Mouse (Mus musculus): ENCODE data around the gene Syngr2.

The Syngr2 gene

GRCm38 (mm10) chr11:117809407-117810311 is at the start of gene Syngr2, which contains the start of gene Gm20708:
Syngr2 (plus strand) TSS chr11:117809668.
Gm20708 (plus strand) TSS chr11:117809668.
- peak; percentile 84 for DNase-seq (ENCODE audit: low spot score)

- DNase-seq (ENCODE audit: low spot score), result no peak
These were observed 48.9 kb upstream of the Syngr2 start for GRCm38 (mm10) chr11:117760374-117761119.

- DNase-seq (ENCODE audit: low spot score), result no peak
These were observed 47.7 kb upstream of the Syngr2 start for GRCm38 (mm10) chr11:117761801-117762200.

- no peak for DNase-seq (ENCODE audit: low spot score)
These were observed 47.2 kb upstream of the Syngr2 start for GRCm38 (mm10) chr11:117762246-117762645.

- no peak for DNase-seq (ENCODE audit: low spot score)
These were observed 45.1 kb upstream of the Syngr2 start for GRCm38 (mm10) chr11:117764319-117764718.

GRCm38 (mm10) chr11:117765361-117765760 is 44.1 kb upstream of the Syngr2 start:
- no peak for DNase-seq (ENCODE audit: low spot score)

GRCm38 (mm10) chr11:117766275-117766674 is 43.2 kb upstream of the Syngr2 start:
- no peak for DNase-seq (ENCODE audit: low spot score)

- no peak for DNase-seq (ENCODE audit: low spot score)
These were observed 40.5 kb upstream of the Syngr2 start for GRCm38 (mm10) chr11:117768725-117769682.

- no peak for DNase-seq (ENCODE audit: low spot score)
These were observed 39.8 kb upstream of the Syngr2 start for GRCm38 (mm10) chr11:117769683-117770047.

- DNase-seq (ENCODE audit: low spot score), result no peak
These were observed 39.1 kb upstream of the Syngr2 start for GRCm38 (mm10) chr11:117770407-117770806.

- no peak for DNase-seq (ENCODE audit: low spot score)
These were observed 37.1 kb upstream of the Syngr2 start for GRCm38 (mm10) chr11:117772352-117772751.

GRCm38 (mm10) chr11:117774925-117775324 is 34.5 kb upstream of the Syngr2 start:
- DNase-seq (ENCODE audit: low spot score), result no peak

- DNase-seq (ENCODE audit: low spot score), result no peak
These were observed 33.9 kb upstream of the Syngr2 start for GRCm38 (mm10) chr11:117775540-117775939.

- DNase-seq (ENCODE audit: low spot score), result no peak
These were observed 33.2 kb upstream of the Syngr2 start for GRCm38 (mm10) chr11:117776085-117776792.

GRCm38 (mm10) chr11:117777111-117777510 is 32.4 kb upstream of the Syngr2 start:
- DNase-seq (ENCODE audit: low spot score), result no peak

GRCm38 (mm10) chr11:117778031-117778430 is 31.4 kb upstream of the Syngr2 start:
- no peak for DNase-seq (ENCODE audit: low spot score)

GRCm38 (mm10) chr11:117778851-117779433 is 30.5 kb upstream of the Syngr2 start:
- DNase-seq (ENCODE audit: low spot score), result peak; percentile 45

GRCm38 (mm10) chr11:117779434-117780198 is 29.9 kb upstream of the Syngr2 start:
- DNase-seq (ENCODE audit: low spot score), result peak; percentile 82

- DNase-seq (ENCODE audit: low spot score), result no peak
These were observed 29.3 kb upstream of the Syngr2 start for GRCm38 (mm10) chr11:117780199-117780515.

GRCm38 (mm10) chr11:117780582-117781111 is 28.8 kb upstream of the Syngr2 start:
- peak; percentile 89 for DNase-seq (ENCODE audit: low spot score)

Data from embryo, embryonic 10.5 days (tissue).